Mouse (Mus musculus) bone marrow macrophage, adult 2 months (primary cell): ENCODE results near the gene Dscaml1.

ENCODE experiments used
- CTCF ChIP-seq: IDR thresholded peaks from 2 replicates; pipeline ENCODE4 v1.5.1; 2012; ENCODE audit warnings: low read depth, mild to moderate bottlenecking, low read length, moderate library complexity
- POLR2A ChIP-seq: IDR thresholded peaks from 2 replicates; pipeline ENCODE4 v1.6.1; 2012; ENCODE audit warnings: mild to moderate bottlenecking, low read depth, low read length, borderline replicate concordance

- no peak for TF ChIP-seq CTCF
- TF ChIP-seq POLR2A, result no peak
Observed at GRCm38 (mm10) chr9:45788405-45788804, 362.0 kb downstream of the Dscaml1 start.
